Mouse (Mus musculus): ENCODE results near the gene Slc38a3. TPM values are rescaled to one million over a fixed set of nuclear protein-coding genes. Genes with fewer than 3 reads are reported as not detected.

Gene Slc38a3
- polyA plus RNA-seq, 1 experiment from 2014 or later: 7.2 TPM

DNA sequence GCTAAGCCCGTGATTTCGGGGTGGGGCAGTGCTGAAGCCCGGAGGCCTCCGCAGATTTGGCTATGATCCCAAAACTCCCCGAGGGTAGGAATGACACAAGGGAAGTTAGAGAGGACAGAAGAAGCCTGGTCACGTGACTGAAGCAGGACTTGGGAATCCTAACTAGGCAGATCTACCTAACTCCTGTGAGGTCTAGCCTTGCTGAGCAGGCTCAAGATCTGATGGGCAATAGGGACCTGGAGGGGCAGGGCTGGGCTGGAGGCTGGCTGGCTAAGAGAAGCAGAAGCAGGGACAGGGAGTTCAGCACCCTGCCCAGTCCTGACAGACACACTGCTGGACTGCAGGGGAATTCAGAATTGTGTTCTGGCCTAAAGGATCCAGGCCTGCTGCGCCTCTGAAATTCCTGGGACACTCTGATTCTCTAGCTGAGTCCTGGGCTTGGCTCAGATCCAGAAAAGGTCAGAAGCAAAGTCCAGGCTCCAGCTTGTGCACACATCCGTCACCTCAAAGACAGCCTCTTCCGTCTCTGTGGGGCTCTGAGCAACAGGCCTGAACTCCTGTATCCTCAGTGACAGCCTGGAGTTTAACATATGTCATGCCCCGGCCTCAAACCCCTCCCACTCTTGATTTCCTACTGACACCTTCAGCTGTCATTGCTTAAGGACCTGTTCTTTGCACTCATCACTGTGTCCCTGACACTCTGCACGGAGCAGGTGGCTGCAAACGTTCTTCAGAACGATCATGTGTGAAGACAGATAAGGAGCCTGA, 50.4 kb downstream of the Slc38a3 start:
- H3K4me3 ChIP-seq (ENCODE audit: low read depth, low read length): no peak overlapping the region
- 80% methylated on average over 13 of the region's 13 CpGs for WGBS
- H3K27ac ChIP-seq (ENCODE audit: low read depth, low read length): peak overlapping the region; percentile 30; the same call in 1 of the 2 replicates
- H3K27me3 ChIP-seq (ENCODE audit: control insufficient read depth, insufficient read depth, low read length): no peaks in the 10 kb centered on the region
- no peak overlapping the region for H3K9ac ChIP-seq (ENCODE audit: low read length)
- ATAC-seq (ENCODE audit: insufficient read depth, low FRiP score, low TSS enrichment) (no peak), DNase-seq (ENCODE audit: low spot score) (no peak)
- H3K36me3 ChIP-seq (ENCODE audit: control insufficient read depth, insufficient read depth, low read length): peaks cover 37% of the 10 kb centered on the region
- H3K9me3 ChIP-seq (ENCODE audit: control insufficient read depth, low read length): no peaks in the 10 kb centered on the region
- H3K4me1 ChIP-seq (ENCODE audit: control insufficient read depth, insufficient read depth, low read length): peaks cover 11% of the 10 kb centered on the region; the same call in 1 of the 2 replicates
- no peak overlapping the region for H3K4me2 ChIP-seq (ENCODE audit: low read depth)

DNA sequence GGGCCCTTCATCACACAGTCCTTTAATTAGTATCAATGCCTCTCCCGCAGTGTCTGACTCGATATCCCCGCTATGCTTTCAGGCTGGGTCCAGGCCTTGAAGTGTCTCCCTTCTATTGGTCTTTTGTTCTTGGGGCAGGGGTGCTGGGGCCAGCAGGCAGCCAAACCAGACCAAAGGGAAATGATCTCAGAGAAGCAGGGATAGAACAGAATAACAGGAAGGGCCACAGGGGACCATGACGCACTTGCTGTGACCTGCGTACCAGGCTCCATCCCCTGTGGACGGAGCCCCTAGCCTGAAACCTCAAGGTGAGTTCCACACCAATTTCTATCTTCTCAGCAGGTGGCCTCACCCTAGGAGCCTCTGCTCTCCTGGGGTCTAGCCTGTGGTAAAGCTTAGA, 51.2 kb downstream of the Slc38a3 start:
- no peaks in the 10 kb centered on the region for H3K27me3 ChIP-seq (ENCODE audit: control insufficient read depth, insufficient read depth, low read length)
- ATAC-seq (ENCODE audit: insufficient read depth, low FRiP score, low TSS enrichment) (no peak), DNase-seq (ENCODE audit: low spot score) (no peak)
- peaks cover 37% of the 10 kb centered on the region for H3K36me3 ChIP-seq (ENCODE audit: control insufficient read depth, insufficient read depth, low read length)
- H3K9ac ChIP-seq (ENCODE audit: low read length): no peak overlapping the region
- no peak overlapping the region for H3K27ac ChIP-seq (ENCODE audit: low read depth, low read length)
- 93% methylated on average over 6 of the region's 6 CpGs for WGBS
- H3K4me2 ChIP-seq (ENCODE audit: low read depth): no peak overlapping the region
- no peaks in the 10 kb centered on the region for H3K9me3 ChIP-seq (ENCODE audit: control insufficient read depth, low read length)
- H3K4me1 ChIP-seq (ENCODE audit: control insufficient read depth, insufficient read depth, low read length): peaks cover 11% of the 10 kb centered on the region; the same call in 1 of the 2 replicates
- no peak overlapping the region for H3K4me3 ChIP-seq (ENCODE audit: low read depth, low read length)

DNA sequence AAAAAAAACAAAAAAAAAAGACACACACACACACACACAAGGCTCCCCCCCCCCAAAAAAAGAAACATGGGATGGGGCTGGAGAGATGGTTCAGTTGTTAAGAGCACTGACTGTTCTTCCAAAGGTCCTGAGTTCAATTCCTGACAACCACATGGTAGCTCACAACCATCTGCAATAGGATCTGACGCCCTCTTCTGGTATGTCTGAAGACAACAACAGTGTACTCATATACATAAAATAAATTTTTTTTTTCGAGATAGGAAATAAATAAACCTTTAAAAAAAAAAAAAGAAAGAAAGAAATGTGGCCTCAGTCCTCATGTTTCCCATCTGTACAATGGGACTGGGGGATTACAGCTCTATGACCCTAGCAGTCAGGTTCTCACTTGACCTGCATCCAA, 51.9 kb downstream of the Slc38a3 start:
- WGBS: 81% methylated on average over 2 of the region's 2 CpGs
- peaks cover 37% of the 10 kb centered on the region for H3K36me3 ChIP-seq (ENCODE audit: control insufficient read depth, insufficient read depth, low read length)
- H3K9me3 ChIP-seq (ENCODE audit: control insufficient read depth, low read length): no peaks in the 10 kb centered on the region
- no peak overlapping the region for H3K4me3 ChIP-seq (ENCODE audit: low read depth, low read length)
- no peak overlapping the region for H3K9ac ChIP-seq (ENCODE audit: low read length)
- no peaks in the 10 kb centered on the region for H3K27me3 ChIP-seq (ENCODE audit: control insufficient read depth, insufficient read depth, low read length)
- H3K4me1 ChIP-seq (ENCODE audit: control insufficient read depth, insufficient read depth, low read length): peaks cover 14% of the 10 kb centered on the region; the same call in 1 of the 2 replicates
- DNase-seq (ENCODE audit: low spot score): no peak
- H3K4me2 ChIP-seq (ENCODE audit: low read depth): no peak overlapping the region
- H3K27ac ChIP-seq (ENCODE audit: low read depth, low read length): no peak overlapping the region
- no peak for ATAC-seq (ENCODE audit: insufficient read depth, low FRiP score, low TSS enrichment)

- 64% methylated on average over 4 of the region's 4 CpGs for WGBS
- Histone ChIP-seq H3K9me3 (ENCODE audit: control insufficient read depth, low read length) (no peaks in the 10 kb centered on the region), H3K36me3 (ENCODE audit: control insufficient read depth, insufficient read depth, low read length) (peaks cover 32% of the 10 kb centered on the region), H3K27ac (ENCODE audit: low read depth, low read length) (peak overlapping the region; percentile 56; the same call in 1 of the 2 replicates), H3K27me3 (ENCODE audit: control insufficient read depth, insufficient read depth, low read length) (no peaks in the 10 kb centered on the region), H3K4me2 (ENCODE audit: low read depth) (no peak overlapping the region), H3K4me3 (ENCODE audit: low read depth, low read length) (no peak overlapping the region), H3K4me1 (ENCODE audit: control insufficient read depth, insufficient read depth, low read length) (peaks cover 28% of the 10 kb centered on the region), H3K9ac (ENCODE audit: low read length) (peak overlapping the region; percentile 26; the same call in 1 of the 2 replicates)
- ATAC-seq (ENCODE audit: insufficient read depth, low FRiP score, low TSS enrichment): no peak
- peak; percentile 58 for DNase-seq (ENCODE audit: low spot score)
Measured at GRCm38 (mm10) chr9:107615035-107615434, 54.3 kb downstream of the Slc38a3 start.

DNA sequence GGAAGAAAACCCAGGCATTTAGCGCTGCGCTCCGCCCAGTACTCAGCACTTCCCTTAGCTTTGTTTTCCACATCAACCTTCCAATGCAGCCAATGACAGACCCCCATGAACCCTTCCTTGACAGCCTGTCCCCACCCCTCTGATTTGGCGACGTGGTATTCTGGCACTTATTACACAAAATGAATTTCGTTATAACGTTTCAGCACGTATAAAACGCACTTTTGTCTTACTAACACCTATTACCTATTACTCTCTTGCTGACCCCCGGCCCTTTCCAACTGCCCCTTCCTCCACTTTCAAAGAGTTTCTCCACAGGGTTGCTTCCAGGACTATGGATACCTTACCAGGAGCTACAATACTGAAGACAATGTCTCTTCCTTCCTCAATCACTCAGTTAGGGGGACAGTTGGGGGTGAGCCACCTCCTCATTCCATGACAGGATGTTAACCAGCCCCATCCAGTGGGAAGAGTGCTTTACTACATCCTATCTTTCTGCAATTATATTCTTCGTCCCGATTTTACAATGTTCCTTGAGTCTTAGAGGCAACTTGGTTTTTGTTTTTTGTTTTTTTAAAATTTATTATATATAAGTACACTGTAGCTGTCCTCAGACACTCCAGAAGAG, 56.3 kb downstream of the Slc38a3 start:
- Histone ChIP-seq H3K9ac (ENCODE audit: low read length) (peak overlapping the region; percentile 14; the same call in 1 of the 2 replicates), H3K9me3 (ENCODE audit: control insufficient read depth, low read length) (no peaks in the 10 kb centered on the region), H3K36me3 (ENCODE audit: control insufficient read depth, insufficient read depth, low read length) (peaks cover 23% of the 10 kb centered on the region), H3K4me2 (ENCODE audit: low read depth) (peak overlapping the region; percentile 69), H3K4me3 (ENCODE audit: low read depth, low read length) (no peak overlapping the region), H3K27me3 (ENCODE audit: control insufficient read depth, insufficient read depth, low read length) (no peaks in the 10 kb centered on the region), H3K4me1 (ENCODE audit: control insufficient read depth, insufficient read depth, low read length) (peaks cover 34% of the 10 kb centered on the region), H3K27ac (ENCODE audit: low read depth, low read length) (peak overlapping the region; percentile 98)
- DNase-seq (ENCODE audit: low spot score): no peak
- peak; percentile 15; the same call in 1 of the 2 replicates for ATAC-seq (ENCODE audit: insufficient read depth, low FRiP score, low TSS enrichment)
- WGBS: 12% methylated on average over 12 of the region's 12 CpGs

DNA sequence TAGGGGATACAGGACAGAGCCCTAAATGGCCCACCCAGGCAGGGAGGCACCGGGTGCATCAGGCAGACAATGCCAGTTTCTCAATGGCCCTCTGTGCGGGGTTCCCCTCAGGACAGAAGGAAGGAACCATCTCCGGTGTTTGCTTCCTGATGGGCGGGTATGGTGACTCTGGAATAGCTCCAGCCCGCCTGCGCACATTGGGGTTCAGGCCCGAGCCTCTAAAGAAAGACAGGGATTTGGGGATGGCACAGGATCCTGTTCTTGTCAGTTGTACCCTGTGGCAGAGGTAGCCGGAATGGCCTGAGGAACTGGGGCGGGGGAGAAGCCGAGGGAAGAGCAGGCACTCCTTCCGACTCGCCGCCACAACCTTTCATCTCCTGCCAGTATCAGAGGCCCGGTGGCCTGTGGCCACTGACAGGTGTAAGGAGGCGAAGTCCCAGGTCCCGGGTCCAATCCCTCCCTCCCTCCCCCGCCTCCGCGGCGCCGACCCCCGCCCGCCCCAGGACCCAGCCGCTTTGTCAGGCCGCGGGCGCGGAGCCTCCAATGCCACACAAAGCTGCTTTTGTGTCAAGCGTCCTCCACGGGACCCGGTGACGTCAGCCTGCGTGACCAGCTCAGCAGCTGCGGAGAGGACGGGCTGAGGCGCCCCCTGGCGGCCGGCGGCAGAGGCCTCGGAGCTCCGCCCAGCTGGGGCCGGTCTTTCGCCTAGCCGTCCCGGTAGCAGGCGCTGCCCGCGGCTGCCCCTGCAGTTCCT, 57.0 kb downstream of the Slc38a3 start:
- ATAC-seq (ENCODE audit: insufficient read depth, low FRiP score, low TSS enrichment): peak; percentile 89
- Histone ChIP-seq H3K9ac (ENCODE audit: low read length) (peak overlapping the region; percentile 72), H3K27ac (ENCODE audit: low read depth, low read length) (peak overlapping the region; percentile 98), H3K4me1 (ENCODE audit: control insufficient read depth, insufficient read depth, low read length) (peaks cover 38% of the 10 kb centered on the region), H3K4me2 (ENCODE audit: low read depth) (peak overlapping the region; percentile 69), H3K36me3 (ENCODE audit: control insufficient read depth, insufficient read depth, low read length) (peaks cover 20% of the 10 kb centered on the region), H3K9me3 (ENCODE audit: control insufficient read depth, low read length) (no peaks in the 10 kb centered on the region), H3K4me3 (ENCODE audit: low read depth, low read length) (peak overlapping the region; percentile 28), H3K27me3 (ENCODE audit: control insufficient read depth, insufficient read depth, low read length) (no peaks in the 10 kb centered on the region)
- peak; percentile 100 for DNase-seq (ENCODE audit: low spot score)
- WGBS: 3% methylated on average over 43 of the region's 48 CpGs

DNA sequence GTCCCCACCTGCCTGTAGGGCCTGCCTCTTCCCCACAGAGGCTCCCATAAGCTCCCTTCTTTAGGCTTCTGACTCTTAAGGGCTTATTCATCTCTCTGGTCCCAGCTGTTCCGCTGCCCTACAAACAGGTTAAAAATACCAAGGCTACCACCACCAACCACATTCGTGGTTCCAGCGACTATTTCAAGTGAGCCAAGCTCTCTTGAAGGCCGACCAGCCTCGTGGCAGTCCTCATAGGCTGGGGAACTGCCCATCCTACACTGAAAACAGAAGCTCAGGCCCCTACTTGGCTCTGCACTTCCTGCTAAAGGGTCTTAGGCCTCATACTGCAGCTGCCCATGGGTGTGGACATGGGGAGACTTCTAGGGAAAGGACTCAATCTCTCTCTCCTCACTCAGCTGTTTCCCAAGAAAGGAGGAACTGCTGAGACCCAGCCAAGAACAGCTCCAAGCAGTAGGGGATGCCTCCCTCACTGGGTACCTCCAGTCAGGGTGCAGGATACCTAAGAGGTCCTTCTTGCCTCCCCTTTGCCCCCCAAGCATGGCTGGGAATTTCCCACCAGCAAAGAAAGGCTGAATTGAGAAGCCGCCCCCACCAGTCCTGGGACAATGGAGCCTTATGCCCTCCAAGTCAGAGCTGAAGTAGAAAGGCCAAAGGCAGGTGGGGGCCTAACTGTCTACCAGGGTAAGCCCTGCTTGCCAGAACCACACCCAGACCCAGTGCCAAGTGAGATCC, 57.7 kb downstream of the Slc38a3 start:
- peak overlapping the region; percentile 98 for H3K27ac ChIP-seq (ENCODE audit: low read depth, low read length)
- H3K36me3 ChIP-seq (ENCODE audit: control insufficient read depth, insufficient read depth, low read length): peaks cover 15% of the 10 kb centered on the region
- H3K4me2 ChIP-seq (ENCODE audit: low read depth): peak overlapping the region; percentile 69
- WGBS: 82% methylated on average over 6 of the region's 6 CpGs
- H3K9me3 ChIP-seq (ENCODE audit: control insufficient read depth, low read length): no peaks in the 10 kb centered on the region
- DNase-seq (ENCODE audit: low spot score): no peak
- H3K9ac ChIP-seq (ENCODE audit: low read length): peak overlapping the region; percentile 72
- no peaks in the 10 kb centered on the region for H3K27me3 ChIP-seq (ENCODE audit: control insufficient read depth, insufficient read depth, low read length)
- ATAC-seq (ENCODE audit: insufficient read depth, low FRiP score, low TSS enrichment): no peak
- H3K4me3 ChIP-seq (ENCODE audit: low read depth, low read length): no peak overlapping the region
- H3K4me1 ChIP-seq (ENCODE audit: control insufficient read depth, insufficient read depth, low read length): peaks cover 44% of the 10 kb centered on the region

DNA sequence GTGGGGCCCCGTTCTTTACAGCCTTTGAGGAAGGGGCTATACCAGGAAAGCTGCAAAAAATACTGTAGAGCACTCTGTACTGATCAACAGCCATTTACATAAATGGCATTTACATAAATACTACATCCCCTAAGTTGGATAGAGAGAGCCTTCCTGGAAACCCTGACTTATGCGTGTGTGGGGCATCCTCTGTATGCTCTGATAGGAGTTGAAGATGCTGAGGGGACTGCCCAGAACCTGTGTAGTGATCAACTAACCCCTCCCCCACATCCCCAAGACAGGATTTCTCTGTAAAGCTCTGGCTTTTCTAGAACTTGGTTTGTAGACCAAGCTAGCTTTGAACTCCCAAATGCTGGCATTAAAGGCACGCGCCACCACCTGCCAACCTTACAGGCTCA, 59.9 kb downstream of the Slc38a3 start:
- 68% methylated on average over 4 of the region's 4 CpGs for WGBS
- Histone ChIP-seq H3K27ac (ENCODE audit: low read depth, low read length) (no peak overlapping the region), H3K36me3 (ENCODE audit: control insufficient read depth, insufficient read depth, low read length) (no peaks in the 10 kb centered on the region), H3K4me2 (ENCODE audit: low read depth) (no peak overlapping the region), H3K4me1 (ENCODE audit: control insufficient read depth, insufficient read depth, low read length) (peaks cover 38% of the 10 kb centered on the region), H3K27me3 (ENCODE audit: control insufficient read depth, insufficient read depth, low read length) (no peaks in the 10 kb centered on the region), H3K9me3 (ENCODE audit: control insufficient read depth, low read length) (no peaks in the 10 kb centered on the region), H3K9ac (ENCODE audit: low read length) (no peak overlapping the region), H3K4me3 (ENCODE audit: low read depth, low read length) (no peak overlapping the region)
- DNase-seq (ENCODE audit: low spot score): no peak
- no peak for ATAC-seq (ENCODE audit: insufficient read depth, low FRiP score, low TSS enrichment)

Data from neural tube, embryonic 11.5 days (tissue).